Mouse (Mus musculus) bone marrow, adult 2 months (tissue): ENCODE measurements around the gene Dlat. TPM values are rescaled to one million over a fixed set of nuclear protein-coding genes. Genes with fewer than 3 reads are reported as not detected.
"Not testable (repeated sequence)": the region's sequence is repeated elsewhere in the genome, so short reads cannot be mapped to it uniquely, and the experiment has no call there.

Experiments used
- H3K27ac ChIP-seq: fragments of 200-500 bp; 2 replicates; pipeline ENCODE4 v1.5.1; 2012; ENCODE audit warnings: low read depth, mild to moderate bottlenecking, control low read depth, inconsistent platforms, low read length; ENCODE audit not compliant: control insufficient read depth, poor library complexity, insufficient read depth
- H3K4me1 ChIP-seq: fragments of 200-500 bp; 2 replicates; pipeline ENCODE4 v1.6.1; 2011; ENCODE audit warnings: low read length; ENCODE audit not compliant: control insufficient read depth, insufficient read depth
- H3K4me3 ChIP-seq: fragments of 200-500 bp; replicated peaks from 2 replicates; pipeline ENCODE3; 2011; ENCODE audit warnings: mild to moderate bottlenecking, low read depth, low read length, control low read depth; ENCODE audit not compliant: control insufficient read depth
- CTCF ChIP-seq: fragments of 200-500 bp; IDR thresholded peaks from 2 replicates; pipeline ENCODE4 v1.5.1; 2011; ENCODE audit warnings: low read length, control low read depth; ENCODE audit not compliant: control insufficient read depth, insufficient read depth
- POLR2A ChIP-seq: fragments of 200-500 bp; IDR thresholded peaks from 2 replicates; pipeline ENCODE4 v1.6.1; 2011; ENCODE audit warnings: low read depth, mild to moderate bottlenecking, control low read depth, low read length, borderline replicate concordance; ENCODE audit not compliant: control insufficient read depth
- WGBS: fragments of 180-500 bp; shearing (Covaris S2); methylation state at CpG from one replicate; pipeline ENCODE4 v1.1.7; 2018; 5-methylcytosine and 5-hydroxymethylcytosine counted together
- polyA plus RNA-seq: library from polyadenylated mRNA; stranded (reverse); fragments of >200 nt; gene quantifications from 2 replicates; pipeline ENCODE4 v1.2.4, GENCODE M21; 2011; ENCODE audit warnings: low replicate concordance; ENCODE audit not compliant: missing spikeins, insufficient read depth, insufficient read length

Gene Dlat
- polyA plus RNA-seq, 1 experiment: 13.8 TPM

GRCm38 (mm10) chr9:50633059-50633458 is 26.5 kb downstream of the Dlat start:
- TF ChIP-seq POLR2A: no peak
- peak; percentile 27; the same call in 1 of the 2 replicates for TF ChIP-seq CTCF
- no peaks in the 10 kb centered on the region for H3K4me1 ChIP-seq
- WGBS: 68% methylated on average over 2 of the region's 2 CpGs
- H3K27ac ChIP-seq: no peak overlapping the region
- no peak overlapping the region for H3K4me3 ChIP-seq

DNA sequence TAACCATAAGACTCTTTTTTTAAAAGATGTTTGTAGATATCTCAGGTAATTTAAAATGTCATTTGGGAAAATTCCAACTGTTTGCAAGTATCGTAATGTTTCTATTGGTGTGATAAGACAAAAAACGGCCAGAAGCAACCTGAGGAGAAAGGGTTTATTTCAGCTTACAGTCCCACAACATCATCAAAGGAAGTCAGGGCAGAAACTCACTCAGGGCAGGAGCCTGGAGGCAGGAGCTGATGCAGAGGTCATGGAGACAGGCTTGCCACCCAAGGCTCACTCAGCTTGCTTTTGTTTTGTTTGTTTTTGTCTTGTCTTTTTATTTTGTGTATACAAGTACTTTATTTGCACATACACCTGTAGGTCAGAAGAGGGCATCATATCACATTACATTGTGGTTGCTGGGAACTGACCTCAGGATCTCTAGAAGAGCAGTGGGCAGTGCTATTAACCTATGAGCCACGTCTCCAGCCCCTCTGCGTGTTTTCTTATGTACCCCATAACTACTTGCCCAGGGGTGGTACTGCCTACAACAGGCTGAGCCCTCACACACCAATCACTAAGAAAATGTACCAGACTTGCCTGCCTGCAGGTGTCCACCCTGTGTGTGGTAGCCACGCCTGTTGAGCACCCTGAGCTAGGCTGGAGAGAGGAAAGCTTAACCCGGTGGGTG is 27.4 kb downstream of the Dlat start:
- H3K27ac ChIP-seq: no peak overlapping the region
- WGBS: 80% methylated on average over 6 of the region's 6 CpGs
- H3K4me3 ChIP-seq: no peak overlapping the region
- TF ChIP-seq CTCF (no peak), POLR2A (no peak)
- H3K4me1 ChIP-seq: no peaks in the 10 kb centered on the region

- H3K4me1 ChIP-seq, H3K4me3 ChIP-seq, H3K27ac ChIP-seq: not testable (repeated sequence)
- WGBS: 86% methylated on average over 6 of the region's 8 CpGs
Observed at GRCm38 (mm10) chr9:50630903-50631302, 28.7 kb downstream of the Dlat start.

- TF ChIP-seq POLR2A (no peak), CTCF (no peak)
- Histone ChIP-seq H3K4me3 (no peak overlapping the region), H3K4me1 (no peaks in the 10 kb centered on the region), H3K27ac (no peak overlapping the region)
- 56% methylated on average over 9 of the region's 9 CpGs for WGBS
Observed at GRCm38 (mm10) chr9:50617794-50618330, 41.7 kb downstream of the Dlat start.

- peak within 1 kb of the TSS; percentile 96 for H3K27ac ChIP-seq
- peak within 1 kb of the TSS; percentile 67 for H3K4me3 ChIP-seq
- under 1% methylated on average over 81 of the region's 81 CpGs for WGBS
- TF ChIP-seq CTCF (no peak), POLR2A (no peak; the same call in 1 of the 2 replicates)
- no peaks in the 10 kb centered on the region for H3K4me1 ChIP-seq
Observed at GRCm38 (mm10) chr9:50616766-50617603, 42.6 kb downstream of the Dlat start, which contains the start of the genes Pih1d2 and Nkapd1. TSS of gene Pih1d2 (plus strand) at chr9:50617321. TSS of gene Nkapd1 (minus strand) at chr9:50617464.

GRCm38 (mm10) chr9:50616161-50616560 is 43.4 kb downstream of the Dlat start:
- WGBS: 33% methylated on average over 11 of the region's 11 CpGs
- Histone ChIP-seq H3K4me3 (peak overlapping the region; percentile 67), H3K27ac (no peak overlapping the region), H3K4me1 (no peaks in the 10 kb centered on the region)
- TF ChIP-seq POLR2A: no peak
- no peak for TF ChIP-seq CTCF

GRCm38 (mm10) chr9:50612115-50612514 is 47.5 kb downstream of the Dlat start:
- 81% methylated on average over 4 of the region's 4 CpGs for WGBS
- no peak overlapping the region for H3K4me3 ChIP-seq
- TF ChIP-seq POLR2A (no peak), CTCF (no peak)
- no peaks in the 10 kb centered on the region for H3K4me1 ChIP-seq
- H3K27ac ChIP-seq: no peak overlapping the region

GRCm38 (mm10) chr9:50604338-50604737 is 55.2 kb downstream of the Dlat start:
- no peak for TF ChIP-seq CTCF
- TF ChIP-seq POLR2A: no peak
- Histone ChIP-seq H3K4me3 (peak overlapping the region; percentile 94), H3K27ac (peak overlapping the region; percentile 85), H3K4me1 (peaks cover 6% of the 10 kb centered on the region)
- WGBS: 3% methylated on average over 6 of the region's 6 CpGs

DNA sequence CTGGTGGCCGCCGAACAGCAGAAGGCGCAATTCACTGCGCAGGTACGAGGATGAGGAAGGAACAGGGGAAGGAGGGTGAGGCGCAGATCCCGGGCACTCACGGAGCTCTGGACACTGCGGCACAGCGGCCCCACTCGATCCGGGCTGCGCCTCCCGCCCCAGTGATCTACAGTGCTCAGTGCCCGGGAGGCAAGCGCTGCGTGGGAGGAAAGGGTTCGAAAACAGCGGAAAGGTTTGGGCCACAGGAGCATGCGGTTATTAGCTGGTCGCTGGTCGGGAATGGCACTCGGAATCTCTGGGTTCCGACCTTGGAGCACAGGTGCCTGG is 55.6 kb downstream of the Dlat start:
- no peak for TF ChIP-seq POLR2A
- peak; percentile 43; the same call in 1 of the 2 replicates for TF ChIP-seq CTCF
- peaks cover 6% of the 10 kb centered on the region for H3K4me1 ChIP-seq
- peak overlapping the region; percentile 94 for H3K4me3 ChIP-seq
- under 1% methylated on average over 24 of the region's 24 CpGs for WGBS
- peak overlapping the region; percentile 85 for H3K27ac ChIP-seq
